Mouse (Mus musculus): ENCODE measurements around the gene Nat9.

DNA sequence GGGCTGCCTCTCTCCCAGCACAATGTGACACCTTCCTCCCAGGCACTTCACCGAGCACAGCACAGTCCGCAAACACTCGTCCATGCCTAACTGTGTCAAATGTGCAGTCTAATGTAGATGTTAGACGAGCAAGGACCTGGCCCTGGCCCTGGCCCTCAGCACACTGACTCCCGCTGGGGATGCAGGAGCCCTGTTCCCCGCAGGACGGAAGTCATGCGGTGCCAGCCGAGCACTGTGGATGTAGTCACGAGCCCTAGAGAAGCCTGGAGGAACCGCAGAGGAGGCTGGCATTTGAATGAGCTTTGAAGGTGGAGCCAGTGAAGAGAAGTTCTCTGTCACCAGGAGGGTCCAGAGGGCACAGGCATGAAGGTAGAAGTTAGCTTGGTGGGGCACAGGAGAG, 35.8 kb upstream of the Nat9 start:
- TF ChIP-seq CTCF (IDR thresholded peaks at IDR 0.05; ENCODE audit: borderline replicate concordance, extremely low read depth, insufficient read depth, insufficient read length) (no peak), POLR2A (IDR thresholded peaks at IDR 0.05; ENCODE audit: borderline replicate concordance, extremely low read depth, insufficient read depth, insufficient read length, poor library complexity, severe bottlenecking) (no peak)

Measured in brain, embryonic 14.5 days (tissue).